Mouse (Mus musculus) bone marrow, adult 2 months (tissue): Measurements from ENCODE around the gene Car6.

ENCODE experiments used
- CTCF ChIP-seq: fragments of 200-500 bp; IDR thresholded peaks from 2 replicates; pipeline ENCODE4 v1.5.1; 2011; ENCODE audit warnings: low read length, control low read depth; ENCODE audit not compliant: control insufficient read depth, insufficient read depth
- POLR2A ChIP-seq: fragments of 200-500 bp; IDR thresholded peaks from 2 replicates; pipeline ENCODE4 v1.6.1; 2011; ENCODE audit warnings: low read depth, mild to moderate bottlenecking, control low read depth, low read length, borderline replicate concordance; ENCODE audit not compliant: control insufficient read depth

DNA sequence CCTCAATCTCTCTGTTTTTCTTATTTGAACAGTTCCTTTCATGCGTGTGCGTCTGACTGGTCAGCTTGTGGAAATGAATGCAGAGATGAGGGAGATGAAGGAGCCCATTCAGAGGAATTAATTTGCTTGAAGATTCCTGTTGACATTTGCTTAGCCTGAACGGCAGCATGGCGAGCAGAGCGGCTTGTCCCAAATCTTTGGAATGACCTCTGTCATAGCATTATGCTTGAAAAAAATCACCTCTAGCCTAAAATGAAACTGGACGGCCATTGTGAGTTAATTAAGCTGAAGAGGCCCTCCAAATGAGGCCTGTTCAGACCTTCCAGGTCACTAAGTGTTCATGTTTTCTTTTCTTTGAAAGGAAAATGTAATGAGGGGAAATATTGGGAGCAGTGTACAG lies 15.3 kb upstream of the Car6 start:
- TF ChIP-seq POLR2A (no peak), CTCF (no peak)
